Mouse (Mus musculus): ENCODE results near the gene Eda. TPM values are rescaled to one million over a fixed set of nuclear protein-coding genes. Genes with fewer than 3 reads are reported as not detected.

Eda gene
- 0.79 and 0.86 TPM in 2 replicates for polyA plus RNA-seq (2015; fragmentation: Nextera tagmentation; extraction: Ambion mirVana)

- Histone ChIP-seq H3K4me1 (replicated peaks) (no peaks in the 10 kb centered on the region), H3K36me3 (replicated peaks) (no peaks in the 10 kb centered on the region), H3K27me3 (peaks cover 16% of the 10 kb centered on the region), H3K27ac (replicated peaks) (no peak within 1 kb of the TSS), H3K9me3 (replicated peaks) (no peaks in the 10 kb centered on the region), H3K9ac (peak within 1 kb of the TSS; percentile 46; the same call in 1 of the 2 replicates), H3K4me2 (peak within 1 kb of the TSS; percentile 79), H3K4me3 (replicated peaks) (peak within 1 kb of the TSS; percentile 57)
- ATAC-seq (ENCODE audit: insufficient read depth) = peak; percentile 95
- 17% methylated on average over 42 of the region's 49 CpGs for WGBS (ENCODE audit: insufficient replicate concordance)
Measured at GRCm38 (mm10) chrX:99975250-99975984, at the start of gene Eda. TSS of gene Eda (plus strand) at chrX:99975606.

- no peaks in the 10 kb centered on the region for H3K4me1 ChIP-seq (replicated peaks)
- WGBS (ENCODE audit: insufficient replicate concordance) = 59% methylated on average over 4 of the region's 4 CpGs
- H3K9me3 ChIP-seq (replicated peaks) = no peaks in the 10 kb centered on the region
- no peak overlapping the region for H3K9ac ChIP-seq
- no peak overlapping the region for H3K4me3 ChIP-seq (replicated peaks)
- H3K27me3 ChIP-seq = 0 out of 2 replicates have a peak, but pooled peaks cover 7% of the 10 kb centered on the region
- no peak overlapping the region for H3K27ac ChIP-seq (replicated peaks)
- no peak for ATAC-seq (ENCODE audit: insufficient read depth)
- H3K4me2 ChIP-seq = no peak overlapping the region
- no peaks in the 10 kb centered on the region for H3K36me3 ChIP-seq (replicated peaks)
Measured at GRCm38 (mm10) chrX:99961002-99961401, 14.4 kb upstream of the Eda start.

GRCm38 (mm10) chrX:99970111-99970510 is 5.3 kb upstream of the Eda start:
- 65% methylated on average over 1 of the region's 1 CpGs for WGBS (ENCODE audit: insufficient replicate concordance)
- Histone ChIP-seq H3K9ac (no peak overlapping the region), H3K9me3 (replicated peaks) (no peaks in the 10 kb centered on the region), H3K36me3 (replicated peaks) (no peaks in the 10 kb centered on the region), H3K27ac (replicated peaks) (no peak overlapping the region), H3K4me2 (no peak overlapping the region), H3K4me1 (replicated peaks) (no peaks in the 10 kb centered on the region), H3K4me3 (replicated peaks) (no peak overlapping the region), H3K27me3 (0 out of 2 replicates have a peak, but pooled peaks cover 8% of the 10 kb centered on the region)
- no peak for ATAC-seq (ENCODE audit: insufficient read depth)

- no peak overlapping the region for H3K4me2 ChIP-seq
- 64% methylated on average over 3 of the region's 3 CpGs for WGBS (ENCODE audit: insufficient replicate concordance)
- H3K27ac ChIP-seq (replicated peaks) = no peak overlapping the region
- H3K4me3 ChIP-seq (replicated peaks) = no peak overlapping the region
- H3K9me3 ChIP-seq (replicated peaks) = no peaks in the 10 kb centered on the region
- no peak for ATAC-seq (ENCODE audit: insufficient read depth)
- no peak overlapping the region for H3K9ac ChIP-seq
- peaks cover 16% of the 10 kb centered on the region for H3K27me3 ChIP-seq
- H3K4me1 ChIP-seq (replicated peaks) = no peaks in the 10 kb centered on the region
- no peaks in the 10 kb centered on the region for H3K36me3 ChIP-seq (replicated peaks)
Measured at GRCm38 (mm10) chrX:99974381-99974780, 1.0 kb upstream of the Eda start.

GRCm38 (mm10) chrX:99974803-99975202 is 603 bp upstream of the Eda start:
- ATAC-seq (ENCODE audit: insufficient read depth) = no peak
- peak overlapping the region; percentile 79 for H3K4me2 ChIP-seq
- H3K36me3 ChIP-seq (replicated peaks) = no peaks in the 10 kb centered on the region
- H3K9me3 ChIP-seq (replicated peaks) = no peaks in the 10 kb centered on the region
- WGBS (ENCODE audit: insufficient replicate concordance) = 30% methylated on average over 5 of the region's 5 CpGs
- peak overlapping the region; percentile 57; the same call in 1 of the 2 replicates for H3K4me3 ChIP-seq (replicated peaks)
- no peak overlapping the region for H3K9ac ChIP-seq
- no peaks in the 10 kb centered on the region for H3K4me1 ChIP-seq (replicated peaks)
- no peak overlapping the region for H3K27ac ChIP-seq (replicated peaks)
- H3K27me3 ChIP-seq = peaks cover 16% of the 10 kb centered on the region

GRCm38 (mm10) chrX:99975985-99976924 is 849 bp downstream of the Eda start:
- WGBS (ENCODE audit: insufficient replicate concordance) = 22% methylated on average over 48 of the region's 48 CpGs
- H3K27me3 ChIP-seq = peaks cover 16% of the 10 kb centered on the region
- peak; percentile 19 for ATAC-seq (ENCODE audit: insufficient read depth)

GRCm38 (mm10) chrX:99978354-99978753 is 2.9 kb downstream of the Eda start:
- no peak overlapping the region for H3K4me2 ChIP-seq
- no peaks in the 10 kb centered on the region for H3K9me3 ChIP-seq (replicated peaks)
- ATAC-seq (ENCODE audit: insufficient read depth) = no peak
- no peaks in the 10 kb centered on the region for H3K4me1 ChIP-seq (replicated peaks)
- H3K9ac ChIP-seq = no peak overlapping the region
- H3K4me3 ChIP-seq (replicated peaks) = no peak overlapping the region
- 43% methylated on average over 2 of the region's 2 CpGs for WGBS (ENCODE audit: insufficient replicate concordance)
- H3K27me3 ChIP-seq = peaks cover 15% of the 10 kb centered on the region
- no peaks in the 10 kb centered on the region for H3K36me3 ChIP-seq (replicated peaks)
- H3K27ac ChIP-seq (replicated peaks) = no peak overlapping the region

More at GRCm38 (mm10) chrX:99975985-99976924, 849 bp downstream of the Eda start:
- Histone ChIP-seq H3K9me3 (replicated peaks) (no peaks in the 10 kb centered on the region), H3K27ac (replicated peaks) (no peak overlapping the region), H3K4me1 (replicated peaks) (no peaks in the 10 kb centered on the region), H3K36me3 (replicated peaks) (no peaks in the 10 kb centered on the region), H3K9ac (peak overlapping the region; percentile 46; the same call in 1 of the 2 replicates), H3K4me2 (peak overlapping the region; percentile 79), H3K4me3 (replicated peaks) (peak overlapping the region; percentile 57)

GRCm38 (mm10) chrX:99993434-99993833 is 18.0 kb downstream of the Eda start:
- Histone ChIP-seq H3K36me3 (replicated peaks) (no peaks in the 10 kb centered on the region), H3K4me3 (replicated peaks) (no peak overlapping the region), H3K4me1 (replicated peaks) (no peaks in the 10 kb centered on the region), H3K9ac (no peak overlapping the region), H3K27me3 (no peaks in the 10 kb centered on the region), H3K27ac (replicated peaks) (no peak overlapping the region), H3K9me3 (replicated peaks) (no peaks in the 10 kb centered on the region), H3K4me2 (no peak overlapping the region)
- 75% methylated on average over 1 of the region's 1 CpGs for WGBS (ENCODE audit: insufficient replicate concordance)
- ATAC-seq (ENCODE audit: insufficient read depth) = no peak

GRCm38 (mm10) chrX:99999342-99999741 is 23.9 kb downstream of the Eda start:
- H3K9ac ChIP-seq = no peak overlapping the region
- 52% methylated on average over 2 of the region's 2 CpGs for WGBS (ENCODE audit: insufficient replicate concordance)
- no peak for ATAC-seq (ENCODE audit: insufficient read depth)
- H3K4me3 ChIP-seq (replicated peaks) = no peak overlapping the region
- H3K36me3 ChIP-seq (replicated peaks) = no peaks in the 10 kb centered on the region
- H3K4me2 ChIP-seq = no peak overlapping the region
- H3K27me3 ChIP-seq = no peaks in the 10 kb centered on the region
- no peak overlapping the region for H3K27ac ChIP-seq (replicated peaks)
- H3K9me3 ChIP-seq (replicated peaks) = no peaks in the 10 kb centered on the region
- no peaks in the 10 kb centered on the region for H3K4me1 ChIP-seq (replicated peaks)

GRCm38 (mm10) chrX:100118362-100118761 is 143.0 kb downstream of the Eda start:
- Histone ChIP-seq H3K36me3 (replicated peaks) (no peaks in the 10 kb centered on the region), H3K27me3 (no peaks in the 10 kb centered on the region), H3K4me2 (no peak overlapping the region), H3K4me3 (replicated peaks) (no peak overlapping the region), H3K27ac (replicated peaks) (no peak overlapping the region), H3K4me1 (replicated peaks) (no peaks in the 10 kb centered on the region), H3K9me3 (replicated peaks) (no peaks in the 10 kb centered on the region), H3K9ac (no peak overlapping the region)
- no peak for ATAC-seq (ENCODE audit: insufficient read depth)
- 14% methylated on average over 1 of the region's 1 CpGs for WGBS (ENCODE audit: insufficient replicate concordance)

- Histone ChIP-seq H3K9ac (no peak overlapping the region), H3K27ac (replicated peaks) (no peak overlapping the region), H3K4me2 (no peak overlapping the region), H3K4me1 (replicated peaks) (no peaks in the 10 kb centered on the region), H3K4me3 (replicated peaks) (no peak overlapping the region), H3K9me3 (replicated peaks) (no peaks in the 10 kb centered on the region), H3K27me3 (no peaks in the 10 kb centered on the region), H3K36me3 (replicated peaks) (no peaks in the 10 kb centered on the region)
- WGBS (ENCODE audit: insufficient replicate concordance) = 30% methylated on average over 2 of the region's 2 CpGs
- no peak for ATAC-seq (ENCODE audit: insufficient read depth)
Measured at GRCm38 (mm10) chrX:100195286-100195685, 219.9 kb downstream of the Eda start.

All from liver, embryonic 15.5 days (tissue).